Mouse (Mus musculus): ENCODE data around the gene Tectb. TPM values are rescaled to one million over a fixed set of nuclear protein-coding genes. Genes with fewer than 3 reads are reported as not detected.

Gene Tectb
- polyA plus RNA-seq, 1 experiment from 2014 or later, result 0.60 TPM

Small RNA genes within 50 kb of the gene (microRNA-seq; reads per million reads assigned to microRNA genes)
- not detected for gene Mir6715 (ENCODE audit: borderline number of aligned reads)

Other genes with a start within 250 kb of the Tectb start
- gene Gpam, start 53.5 kb upstream of the Tectb start, polyA plus RNA-seq (2015; fragmentation: Nextera tagmentation; extraction: Ambion mirVana), result 6.0 and 6.4 TPM in 2 replicates
- gene Gucy2g, start 60.5 kb downstream of the Tectb start, polyA plus RNA-seq (2015; fragmentation: Nextera tagmentation; extraction: Ambion mirVana), result 0.04 and 0.06 TPM in 2 replicates
- 72.4 and 83.1 TPM in 2 replicates for gene Acsl5, start 71.2 kb downstream of the Tectb start, polyA plus RNA-seq (2015; fragmentation: Nextera tagmentation; extraction: Ambion mirVana)
- 73.4 and 75.9 TPM in 2 replicates for gene Zdhhc6, start 135.3 kb downstream of the Tectb start, polyA plus RNA-seq (2015; fragmentation: Nextera tagmentation; extraction: Ambion mirVana)
- gene Vti1a, start 135.6 kb downstream of the Tectb start, polyA plus RNA-seq (2015; fragmentation: Nextera tagmentation; extraction: Ambion mirVana), result 26.9 and 29.1 TPM in 2 replicates